Comparison of ENCODE assay signal across 9 mouse cellular contexts in genomic region chr7:28597277-28597570, GRCm38 (mm10). TPM values are rescaled to one million over a fixed set of nuclear protein-coding genes. Genes with fewer than 3 reads are reported as not detected.
DNase-seq lines count a peak whose midpoint lies in the region; ATAC-seq and TF ChIP-seq lines count a peak whose summit lies in the region.
"Had no signal": no experiment of that assay in that cellular context is flagged by ENCODE, and none has a peak within 500 bp of the region (broad histone marks: within the 10 kb centered on the region; RNA-seq: fewer than 3 reads in every experiment).

No protein-coding gene starts in this region.

- in situ Hi-C loops in ES-E14 (cut with MboI; ENCODE audit: low sequenced_read_pairs in 2 of 2, unreplicated experiment in 2 of 2) = no loop called here

- H3K27me3 ChIP-seq in heart, embryonic 15.5 days = no peaks in the 10 kb centered on the region
- H3K27me3 ChIP-seq in forebrain, embryonic 14.5 days (replicated peaks; ENCODE audit: control insufficient read depth, insufficient read depth, low read length) = no peaks in the 10 kb centered on the region
- no peaks in the 10 kb centered on the region for H3K27me3 ChIP-seq in liver, embryonic 16.5 days (ENCODE audit: control insufficient read depth, insufficient read depth, low read depth, low read length)

- H3K36me3 ChIP-seq in heart, embryonic 15.5 days = no peaks in the 10 kb centered on the region
- H3K36me3 ChIP-seq in ES-E14 (ENCODE audit: control insufficient read depth, insufficient read depth, low read length, poor library complexity, severe bottlenecking) = peaks cover 7% of the 10 kb centered on the region; the same call in 1 of the 2 replicates
- H3K36me3 ChIP-seq in forebrain, embryonic 14.5 days (ENCODE audit: control insufficient read depth, insufficient read depth, low read length) = no peaks in the 10 kb centered on the region
- no peaks in the 10 kb centered on the region for H3K36me3 ChIP-seq in liver, embryonic 16.5 days (ENCODE audit: control insufficient read depth, insufficient read depth)

- peak overlapping the region; percentile 73 for H3K9ac ChIP-seq in heart, embryonic 15.5 days
- peak overlapping the region; percentile 88; the same call in 1 of the 2 replicates for H3K9ac ChIP-seq in ES-E14 (ENCODE audit: insufficient read depth, low read depth, low read length, poor library complexity, severe bottlenecking)
- peak overlapping the region; percentile 71 for H3K9ac ChIP-seq in forebrain, embryonic 14.5 days (ENCODE audit: low read length)
- peak overlapping the region; percentile 81 for H3K9ac ChIP-seq in liver, embryonic 16.5 days (ENCODE audit: low read depth, low read length)

- no peaks in the 10 kb centered on the region for H3K9me3 ChIP-seq in heart, embryonic 15.5 days (replicated peaks)
- H3K9me3 ChIP-seq in ES-E14 (ENCODE audit: control insufficient read depth, insufficient read depth, low read depth, low read length) = no peaks in the 10 kb centered on the region
- no peaks in the 10 kb centered on the region for H3K9me3 ChIP-seq in forebrain, embryonic 14.5 days (replicated peaks; ENCODE audit: control insufficient read depth, low read length)
- H3K9me3 ChIP-seq in liver, embryonic 16.5 days (replicated peaks; ENCODE audit: control insufficient read depth, low read length) = no peaks in the 10 kb centered on the region

- peaks cover 60% of the 10 kb centered on the region for H3K4me1 ChIP-seq in heart, embryonic 15.5 days (replicated peaks)
- H3K4me1 ChIP-seq in ES-E14 (ENCODE audit: control insufficient read depth in 2 of 2, insufficient read depth in 2 of 2, low read length in 2 of 2, poor library complexity in 1 of 2) = peaks cover 21 to 33% of the 10 kb centered on the region in 2 experiments
- peaks cover 16% of the 10 kb centered on the region for H3K4me1 ChIP-seq in forebrain, embryonic 14.5 days (ENCODE audit: control insufficient read depth, insufficient read depth, low read length)
- H3K4me1 ChIP-seq in liver, embryonic 16.5 days (ENCODE audit: control insufficient read depth, low read depth, low read length) = peaks cover 52% of the 10 kb centered on the region

- H3K4me2 ChIP-seq in heart, embryonic 15.5 days = peak overlapping the region; percentile 86
- peak overlapping the region; percentile 76 for H3K4me2 ChIP-seq in forebrain, embryonic 14.5 days (ENCODE audit: low read length)
- peak overlapping the region; percentile 84 for H3K4me2 ChIP-seq in liver, embryonic 16.5 days (ENCODE audit: low read depth, low read length)

- H3K27ac ChIP-seq in heart, embryonic 15.5 days = peak overlapping the region; percentile 75; the same call in 1 of the 2 replicates
- H3K27ac ChIP-seq in ES-E14 (ENCODE audit: insufficient read depth, low read depth, low read length, poor library complexity, severe bottlenecking) = peak overlapping the region; percentile 75
- H3K27ac ChIP-seq in forebrain, embryonic 14.5 days (ENCODE audit: low read depth, low read length) = peak overlapping the region; percentile 86; the same call in 1 of the 2 replicates
- peak overlapping the region; percentile 94 for H3K27ac ChIP-seq in liver, embryonic 16.5 days (ENCODE audit: low read length)

- no peak for DNase-seq in heart, adult 8-10 months (ENCODE audit: low spot score)
- DNase-seq in ES-E14 (ENCODE audit: low read depth, low spot score) = no peak
- no peak for DNase-seq in forebrain, embryonic 14.5 days (ENCODE audit: low spot score)
- DNase-seq in frontal cortex, adult 2 months (ENCODE audit: extremely low spot score in 1 of 2, low spot score in 1 of 2) = no peak
- no peak for DNase-seq in left cerebral cortex, adult 11 months (ENCODE audit: low spot score)
- no peak for DNase-seq in layer of hippocampus, postnatal 14 days (ENCODE audit: low spot score in 2 of 2)

- H3K4me3 ChIP-seq in heart, embryonic 15.5 days = peak overlapping the region; percentile 81
- H3K4me3 ChIP-seq in ES-E14 (ENCODE audit: insufficient read depth in 1 of 2, low read depth in 1 of 2, low read length in 2 of 2, poor library complexity in 1 of 2, severe bottlenecking in 1 of 2) = peak overlapping the region; percentile 78 to 94
- H3K4me3 ChIP-seq in forebrain, embryonic 14.5 days (ENCODE audit: low read depth, low read length) = peak overlapping the region; percentile 57
- H3K4me3 ChIP-seq in liver, embryonic 16.5 days (ENCODE audit: low read depth, low read length) = peak overlapping the region; percentile 70

- WGBS in heart, embryonic 15.5 days = 6% methylated on average over 9 of the region's 9 CpGs
- 12% methylated on average over 9 of the region's 9 CpGs for WGBS in forebrain, embryonic 14.5 days
- WGBS in liver, embryonic 16.5 days (ENCODE audit: insufficient replicate concordance) = 11% methylated on average over 9 of the region's 9 CpGs

- no peak for ATAC-seq in heart, embryonic 15.5 days (replicated peaks; ENCODE audit: insufficient number of reproducible peaks, insufficient read depth, low FRiP score, low read depth)
- no peak; the same call in 1 of the 2 replicates for ATAC-seq in forebrain, embryonic 14.5 days
- ATAC-seq in liver, embryonic 16.5 days (ENCODE audit: low read depth) = no peak; the same call in 1 of the 2 replicates

TF ChIP-seq in ES-E14, 5 proteins besides CTCF, POLR2A, EP300 and RAD21:
- no peak for TF ChIP-seq ZNF384 (IDR thresholded peaks at IDR 0.05; ENCODE audit: low read depth, low read length)
- no peak for TF ChIP-seq MAFK (IDR thresholded peaks at IDR 0.05; ENCODE audit: insufficient read depth, low read depth, low read length)
- no peak for TF ChIP-seq HCFC1 (IDR thresholded peaks at IDR 0.05; ENCODE audit: borderline replicate concordance, insufficient read depth, low read length)
- no peak for TF ChIP-seq CHD2 (IDR thresholded peaks at IDR 0.05; ENCODE audit: low read depth, low read length)
- TF ChIP-seq ZC3H11A (IDR thresholded peaks at IDR 0.05; ENCODE audit: borderline replicate concordance, low read depth, low read length) = no peak

RNA-seq across cellular contexts. Expression of gene Samd4b, which starts 0.7 kb away (rescaled TPM):
- 17.9 and 25.6 TPM in 2 replicates for polyA plus RNA-seq in heart, embryonic 15.5 days (2015; fragmentation: Nextera tagmentation; extraction: Ambion mirVana)
- 10 to 100 TPM; 19.4 to 23.4 (median 21.5) TPM for total RNA-seq in heart, adult 8-10 months (2022)
- total RNA-seq in ES-E14 (2012; rRNA removed) = 26.9 and 30.3 TPM in 2 replicates
- polyA plus RNA-seq in forebrain, embryonic 14.5 days (2014; fragmentation: Nextera tagmentation; extraction: Ambion mirVana) = 20.1 and 24.1 TPM in 2 replicates
- polyA plus RNA-seq in liver, embryonic 16.5 days (2015; fragmentation: Nextera tagmentation; extraction: Ambion mirVana) = 2.5 and 3.5 TPM in 2 replicates
- 62.4 and 66.9 TPM in 2 replicates for polyA plus RNA-seq in frontal cortex, adult 2 months (2012; rRNA removed)
- 10 to 100 TPM; 69.5 to 71.6 TPM for total RNA-seq in layer of hippocampus, postnatal 14 days (2021)

RNA-seq across cellular contexts. Expression of gene Pak4, which starts 0.8 kb away (rescaled TPM):
- 23.3 and 32.3 TPM in 2 replicates for polyA plus RNA-seq in heart, embryonic 15.5 days (2015; fragmentation: Nextera tagmentation; extraction: Ambion mirVana)
- total RNA-seq in heart, adult 8-10 months (2022) = 10 to 100 TPM in 1 of 4 experiments, 1 to 10 TPM in 3; 8.1 to 11.8 (median 8.5) TPM
- total RNA-seq in ES-E14 (2012; rRNA removed) = 31.9 and 32.2 TPM in 2 replicates
- polyA plus RNA-seq in forebrain, embryonic 14.5 days (2014; fragmentation: Nextera tagmentation; extraction: Ambion mirVana) = 12.6 and 16.0 TPM in 2 replicates
- polyA plus RNA-seq in liver, embryonic 16.5 days (2015; fragmentation: Nextera tagmentation; extraction: Ambion mirVana) = 16.4 and 17.5 TPM in 2 replicates
- 8.7 and 8.8 TPM in 2 replicates for polyA plus RNA-seq in frontal cortex, adult 2 months (2012; rRNA removed)
- total RNA-seq in layer of hippocampus, postnatal 14 days (2021) = 10 to 100 TPM; 11.6 to 14.6 TPM

RNA-seq across cellular contexts. Expression of gene Acp7, which starts 33.9 kb away (rescaled TPM):
- polyA plus RNA-seq in heart, embryonic 15.5 days (2015; fragmentation: Nextera tagmentation; extraction: Ambion mirVana) = not detected in 2 replicates
- not detected for total RNA-seq in heart, adult 8-10 months (2022)
- 1.6 and 2.5 TPM in 2 replicates for total RNA-seq in ES-E14 (2012; rRNA removed)
- polyA plus RNA-seq in forebrain, embryonic 14.5 days (2014; fragmentation: Nextera tagmentation; extraction: Ambion mirVana) = not detected in 2 replicates
- not detected in 2 replicates for polyA plus RNA-seq in liver, embryonic 16.5 days (2015; fragmentation: Nextera tagmentation; extraction: Ambion mirVana)
- polyA plus RNA-seq in frontal cortex, adult 2 months (2012; rRNA removed) = 1.2 and 3.9 TPM in 2 replicates
- 1 to 10 TPM; 1.0 to 1.9 TPM for total RNA-seq in layer of hippocampus, postnatal 14 days (2021)
- polyA plus RNA-seq: large intestine, adult 2 months had no signal

RNA-seq across cellular contexts. Expression of gene Nccrp1, which starts 50.2 kb away (rescaled TPM):
- not detected in 2 replicates for polyA plus RNA-seq in heart, embryonic 15.5 days (2015; fragmentation: Nextera tagmentation; extraction: Ambion mirVana)
- not detected for total RNA-seq in heart, adult 8-10 months (2022)
- total RNA-seq in ES-E14 (2012; rRNA removed) = 0.18 and 0.32 TPM in 2 replicates
- polyA plus RNA-seq in forebrain, embryonic 14.5 days (2014; fragmentation: Nextera tagmentation; extraction: Ambion mirVana) = not detected in 2 replicates
- not detected in 2 replicates for polyA plus RNA-seq in liver, embryonic 16.5 days (2015; fragmentation: Nextera tagmentation; extraction: Ambion mirVana)
- polyA plus RNA-seq in frontal cortex, adult 2 months (2012; rRNA removed) = 1.1 and 2.1 TPM in 2 replicates
- total RNA-seq in layer of hippocampus, postnatal 14 days (2021) = under 1 TPM; 0.33 to 0.62 TPM

RNA-seq across cellular contexts. Expression of gene Sycn, which starts 56.5 kb away (rescaled TPM):
- polyA plus RNA-seq in heart, embryonic 15.5 days (2015; fragmentation: Nextera tagmentation; extraction: Ambion mirVana) = not detected in 2 replicates
- total RNA-seq in heart, adult 8-10 months (2022) = not detected
- total RNA-seq in ES-E14 (2012; rRNA removed) = not detected in 2 replicates
- polyA plus RNA-seq in forebrain, embryonic 14.5 days (2014; fragmentation: Nextera tagmentation; extraction: Ambion mirVana) = not detected in 2 replicates
- polyA plus RNA-seq in liver, embryonic 16.5 days (2015; fragmentation: Nextera tagmentation; extraction: Ambion mirVana) = 0.53 and 2.5 TPM in 2 replicates
- 0.40 TPM in 1 of 2 replicates, not detected in the other for polyA plus RNA-seq in frontal cortex, adult 2 months (2012; rRNA removed)
- total RNA-seq in layer of hippocampus, postnatal 14 days (2021) = not detected
